ENCODE assay signal across 8 mouse cellular contexts in genomic region chr7:120836361-120836760, GRCm38 (mm10). TPM values are rescaled to one million over a fixed set of nuclear protein-coding genes. Genes with fewer than 3 reads are reported as not detected.
A peak's percentile ranks its signal among the peaks of the same experiment; 100 is the strongest.
DNase-seq lines count a peak whose midpoint lies in the region; ATAC-seq and TF ChIP-seq lines count a peak whose summit lies in the region.

No protein-coding gene starts in this region.

- H3K27ac ChIP-seq in kidney, adult 2 months (ENCODE audit: insufficient read depth, low read depth, low read length) = no peak overlapping the region
- no peak overlapping the region for H3K27ac ChIP-seq in bone marrow macrophage, adult 2 months (ENCODE audit: insufficient read depth, low read depth, low read length)
- peak overlapping the region; percentile 78 for H3K27ac ChIP-seq in hindbrain, embryonic 10.5 days
- H3K27ac ChIP-seq in liver, postnatal 0 days (ENCODE audit: low read depth) = no peak overlapping the region; the same call in 1 of the 2 replicates
- no peak overlapping the region for H3K27ac ChIP-seq in stomach, postnatal 0 days (replicated peaks)

- H3K4me1 ChIP-seq in kidney, adult 2 months (ENCODE audit: control insufficient read depth, insufficient read depth, low read length) = peaks cover 2% of the 10 kb centered on the region; the same call in 1 of the 2 replicates
- peaks cover 16% of the 10 kb centered on the region for H3K4me1 ChIP-seq in bone marrow macrophage, adult 2 months (ENCODE audit: control insufficient read depth, insufficient read depth, low read length)
- peaks cover 16% of the 10 kb centered on the region for H3K4me1 ChIP-seq in hindbrain, embryonic 10.5 days (replicated peaks)
- H3K4me1 ChIP-seq in liver, postnatal 0 days (ENCODE audit: insufficient read depth) = peaks cover 18% of the 10 kb centered on the region
- H3K4me1 ChIP-seq in stomach, postnatal 0 days (replicated peaks; ENCODE audit: control insufficient read depth, insufficient read depth) = no peaks in the 10 kb centered on the region

- TF ChIP-seq EP300 in liver, postnatal 0 days (IDR thresholded peaks at IDR 0.05; ENCODE audit: low read depth) = no peak
- no peak for TF ChIP-seq EP300 in stomach, postnatal 0 days (optimal IDR thresholded peaks at IDR 0.05)

- no peaks in the 10 kb centered on the region for H3K27me3 ChIP-seq in kidney, adult 2 months (replicated peaks; ENCODE audit: control insufficient read depth, insufficient read depth, low read length)
- H3K27me3 ChIP-seq in hindbrain, embryonic 10.5 days (ENCODE audit: insufficient read depth, poor library complexity, severe bottlenecking) = peaks cover 30% of the 10 kb centered on the region
- H3K27me3 ChIP-seq in liver, postnatal 0 days (ENCODE audit: insufficient read depth, low read length) = no peaks in the 10 kb centered on the region
- H3K27me3 ChIP-seq in stomach, postnatal 0 days (ENCODE audit: control insufficient read depth, insufficient read depth, low read length) = no peaks in the 10 kb centered on the region

- no peaks in the 10 kb centered on the region for H3K36me3 ChIP-seq in kidney, adult 2 months (ENCODE audit: control insufficient read depth, insufficient read depth, low read length)
- no peaks in the 10 kb centered on the region for H3K36me3 ChIP-seq in hindbrain, embryonic 10.5 days
- H3K36me3 ChIP-seq in liver, postnatal 0 days (replicated peaks; ENCODE audit: insufficient read depth, low read length) = no peaks in the 10 kb centered on the region
- no peaks in the 10 kb centered on the region for H3K36me3 ChIP-seq in stomach, postnatal 0 days (ENCODE audit: control insufficient read depth, insufficient read depth, low read length)

- 13% methylated on average over 12 of the region's 12 CpGs for WGBS in kidney, adult 2 months
- WGBS in hindbrain, embryonic 10.5 days = 4% methylated on average over 12 of the region's 12 CpGs
- WGBS in liver, postnatal 0 days (ENCODE audit: insufficient replicate concordance) = 7% methylated on average over 12 of the region's 12 CpGs
- WGBS in stomach, postnatal 0 days = 7% methylated on average over 12 of the region's 12 CpGs

- TF ChIP-seq POLR2A in kidney, adult 2 months (IDR thresholded peaks at IDR 0.05; ENCODE audit: low read depth, low read length) = no peak
- no peak for TF ChIP-seq POLR2A in bone marrow macrophage, adult 2 months (IDR thresholded peaks at IDR 0.05; ENCODE audit: borderline replicate concordance, low read depth, low read length)

- H3K9me3 ChIP-seq in hindbrain, embryonic 10.5 days = no peaks in the 10 kb centered on the region
- H3K9me3 ChIP-seq in liver, postnatal 0 days (ENCODE audit: low read length) = no peaks in the 10 kb centered on the region
- no peaks in the 10 kb centered on the region for H3K9me3 ChIP-seq in stomach, postnatal 0 days (ENCODE audit: control insufficient read depth, low read length)

- ATAC-seq in liver, postnatal 0 days = no peak
- no peak for ATAC-seq in stomach, postnatal 0 days (ENCODE audit: low FRiP score, low TSS enrichment)

- H3K9ac ChIP-seq in liver, postnatal 0 days (replicated peaks) = peak overlapping the region; percentile 70
- H3K9ac ChIP-seq in stomach, postnatal 0 days (ENCODE audit: low read length) = no peak overlapping the region

- DNase-seq in kidney, adult 2 months = peak; percentile 25
- no peak for DNase-seq in kidney, adult 18-20 months
- peak; percentile 56 for DNase-seq in hindbrain, embryonic 10.5 days (ENCODE audit: low spot score)
- DNase-seq in liver, postnatal 0 days = peak; percentile 48
- DNase-seq in stomach, postnatal 0 days (ENCODE audit: low spot score) = peak; percentile 24
- no peak for DNase-seq in spleen, adult 18-20 months
- DNase-seq in adrenal gland, postnatal 4 days (ENCODE audit: low spot score in 2 of 2) = no peak

- no peak for TF ChIP-seq CTCF in kidney, adult 2 months (conservative IDR thresholded peaks at IDR 0.05; ENCODE audit: insufficient read depth, insufficient read length, low read depth, low read length)
- no peak for TF ChIP-seq CTCF in bone marrow macrophage, adult 2 months (IDR thresholded peaks at IDR 0.05; ENCODE audit: low read depth, low read length)
- no peak for TF ChIP-seq CTCF in liver, postnatal 0 days (IDR thresholded peaks at IDR 0.05; ENCODE audit: low read depth)
- TF ChIP-seq CTCF in stomach, postnatal 0 days (IDR thresholded peaks at IDR 0.05; ENCODE audit: low read depth) = no peak

- peak overlapping the region; percentile 12; the same call in 1 of the 2 replicates for H3K4me3 ChIP-seq in kidney, adult 2 months (ENCODE audit: insufficient read depth, low read depth, low read length)
- H3K4me3 ChIP-seq in bone marrow macrophage, adult 2 months (ENCODE audit: insufficient read depth, low read length) = peak overlapping the region; percentile 7; the same call in 1 of the 2 replicates
- peak overlapping the region; percentile 61 for H3K4me3 ChIP-seq in hindbrain, embryonic 10.5 days
- H3K4me3 ChIP-seq in liver, postnatal 0 days (ENCODE audit: low read depth, low read length) = peak overlapping the region; percentile 80
- peak overlapping the region; percentile 55 for H3K4me3 ChIP-seq in stomach, postnatal 0 days (ENCODE audit: low read depth, low read length)

- peak overlapping the region; percentile 83 for H3K4me2 ChIP-seq in liver, postnatal 0 days (ENCODE audit: low read depth, low read length)
- peak overlapping the region; percentile 53 for H3K4me2 ChIP-seq in stomach, postnatal 0 days (replicated peaks; ENCODE audit: low read depth)

RNA-seq across cellular contexts. Expression of gene Eef2k, which starts 6.3 kb away (rescaled TPM):
- 5.5 and 6.4 TPM in 2 replicates for polyA plus RNA-seq in kidney, adult 2 months (2012; rRNA removed)
- polyA plus RNA-seq in bone marrow macrophage, adult 2 months (2012; ENCODE audit: insufficient read depth, insufficient read length, missing spikeins) = 10.4 and 15.1 TPM in 2 replicates
- polyA plus RNA-seq in hindbrain, embryonic 10.5 days (2016; fragmentation: Nextera tagmentation; extraction: Ambion mirVana) = 26.9 and 30.1 TPM in 2 replicates
- polyA plus RNA-seq in liver, postnatal 0 days (2015; fragmentation: Nextera tagmentation; extraction: Ambion mirVana) = 14.4 and 19.5 TPM in 2 replicates
- 39.9 and 42.0 TPM in 2 replicates for polyA plus RNA-seq in stomach, postnatal 0 days (2015; fragmentation: Nextera tagmentation; extraction: Ambion mirVana)
- total RNA-seq in adrenal gland, postnatal 4 days (2021) = 10 to 100 TPM; 53.3 to 54.2 TPM

RNA-seq across cellular contexts. Expression of gene Gm5737, which starts 24.2 kb away (rescaled TPM):
- polyA plus RNA-seq in kidney, adult 2 months (2012; rRNA removed) = not detected in 2 replicates
- not detected in 2 replicates for polyA plus RNA-seq in bone marrow macrophage, adult 2 months (2012; ENCODE audit: insufficient read depth, insufficient read length, missing spikeins)
- polyA plus RNA-seq in hindbrain, embryonic 10.5 days (2016; fragmentation: Nextera tagmentation; extraction: Ambion mirVana) = not detected in 2 replicates
- polyA plus RNA-seq in liver, postnatal 0 days (2015; fragmentation: Nextera tagmentation; extraction: Ambion mirVana) = not detected in 2 replicates
- not detected in 2 replicates for polyA plus RNA-seq in stomach, postnatal 0 days (2015; fragmentation: Nextera tagmentation; extraction: Ambion mirVana)
- total RNA-seq in adrenal gland, postnatal 4 days (2021) = not detected

Comparison
In these comparisons a context has a peak if more than half of its experiments do, and no peak if none do; other contexts are left out.
1. DNase-seq: peak in kidney, adult 2 months (single experiment), hindbrain, embryonic 10.5 days (single experiment), liver, postnatal 0 days (single experiment) and stomach, postnatal 0 days (single experiment); none in kidney, adult 18-20 months (single experiment), spleen, adult 18-20 months (0 of 2) and adrenal gland, postnatal 4 days (0 of 2).
2. H3K4me3 ChIP-seq: peak in every context shown above with its lines; median percentile 80 in liver, postnatal 0 days; 61 in hindbrain, embryonic 10.5 days; 55 in stomach, postnatal 0 days; 12 in kidney, adult 2 months; 7 in bone marrow macrophage, adult 2 months.